Mouse (Mus musculus) megakaryocyte, embryonic 14.5 days (primary cell): ENCODE data around the gene Ldb2. TPM values are rescaled to one million over a fixed set of nuclear protein-coding genes. Genes with fewer than 3 reads are reported as not detected.

Experiments
- H3K27me3 ChIP-seq: replicated peaks from 2 replicates; pipeline ENCODE3; 2012; ENCODE audit warnings: inconsistent platforms
- H3K36me3 ChIP-seq: replicated peaks from 2 replicates; pipeline ENCODE3; 2012; ENCODE audit warnings: low read length, inconsistent platforms, mixed read lengths
- H3K4me1 ChIP-seq: 2 replicates; pipeline ENCODE4 v1.6.1; 2012; ENCODE audit warnings: inconsistent platforms
- H3K4me3 ChIP-seq: replicated peaks from 2 replicates; pipeline ENCODE3; 2012; ENCODE audit warnings: moderate library complexity, mild to moderate bottlenecking, inconsistent platforms
- H3K9me3 ChIP-seq: 2 replicates; pipeline ENCODE4 v1.6.1; 2012; ENCODE audit warnings: inconsistent platforms
- FLI1 ChIP-seq: IDR thresholded peaks from 2 replicates; pipeline ENCODE4 v1.6.1; 2012; ENCODE audit warnings: low read length, inconsistent platforms, mixed read lengths
- GATA1 ChIP-seq: IDR thresholded peaks from 3 replicates; pipeline ENCODE4 v1.6.1; 2012; ENCODE audit warnings: mixed read lengths, low read length, inconsistent platforms, borderline replicate concordance
- polyA plus RNA-seq: library from polyadenylated mRNA; stranded (reverse); fragments of >175 nt; gene quantifications from 2 replicates; pipeline ENCODE4 v1.2.3, GENCODE M21; 2012; ENCODE audit warnings: low replicate concordance; ENCODE audit not compliant: insufficient read depth

Ldb2 gene
- polyA plus RNA-seq, 1 experiment: not detected

DNA sequence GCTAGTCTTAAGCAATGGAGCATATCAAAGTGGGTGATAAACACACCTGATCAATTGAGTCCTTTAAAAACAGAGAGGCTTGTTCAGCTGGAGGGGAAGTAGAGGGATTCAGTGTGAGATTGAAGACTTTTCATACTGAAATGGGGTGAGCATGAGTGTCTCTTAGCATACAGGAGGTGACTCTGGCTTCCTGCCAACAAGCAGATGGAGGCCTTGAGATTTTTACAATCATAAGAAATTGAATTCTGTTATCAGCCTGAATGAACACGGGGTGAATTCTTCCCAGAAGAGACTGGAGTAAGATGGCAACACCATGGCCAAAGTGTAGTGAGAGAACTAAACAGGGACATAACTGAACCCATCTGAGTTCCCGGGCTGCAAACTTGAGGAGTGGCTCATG, 190.6 kb downstream of the Ldb2 start:
- Histone ChIP-seq H3K4me3 (no peak overlapping the region), H3K27me3 (no peaks in the 10 kb centered on the region), H3K9me3 (0 out of 2 replicates have a peak, but pooled peaks cover under 1% of the 10 kb centered on the region), H3K36me3 (no peaks in the 10 kb centered on the region), H3K4me1 (no peaks in the 10 kb centered on the region)
- TF ChIP-seq FLI1 (no peak), GATA1 (no peak)

DNA sequence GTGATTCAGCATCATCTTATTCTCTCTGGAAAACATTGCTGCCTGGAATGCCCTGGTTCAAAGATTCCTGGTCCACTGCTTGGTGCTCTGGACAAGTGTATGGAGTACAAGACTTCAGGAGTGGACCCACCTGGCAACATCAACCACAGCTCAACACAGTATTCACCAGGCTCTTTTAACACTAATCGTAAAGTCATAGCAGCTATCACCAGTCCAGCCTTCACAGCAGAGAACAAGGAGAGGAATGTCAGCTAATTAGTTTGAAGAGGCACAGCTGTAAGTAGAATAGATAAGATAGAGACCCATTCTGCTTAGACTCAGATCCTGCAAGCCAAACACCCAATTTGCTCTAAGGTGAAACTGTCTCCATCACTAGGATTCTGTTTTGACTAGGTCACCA, 198.1 kb downstream of the Ldb2 start:
- no peak overlapping the region for H3K4me3 ChIP-seq
- peaks cover 7% of the 10 kb centered on the region; the same call in 1 of the 2 replicates for H3K9me3 ChIP-seq
- TF ChIP-seq GATA1: no peak
- no peak for TF ChIP-seq FLI1
- H3K36me3 ChIP-seq: no peaks in the 10 kb centered on the region
- H3K4me1 ChIP-seq: no peaks in the 10 kb centered on the region
- H3K27me3 ChIP-seq: no peaks in the 10 kb centered on the region

DNA sequence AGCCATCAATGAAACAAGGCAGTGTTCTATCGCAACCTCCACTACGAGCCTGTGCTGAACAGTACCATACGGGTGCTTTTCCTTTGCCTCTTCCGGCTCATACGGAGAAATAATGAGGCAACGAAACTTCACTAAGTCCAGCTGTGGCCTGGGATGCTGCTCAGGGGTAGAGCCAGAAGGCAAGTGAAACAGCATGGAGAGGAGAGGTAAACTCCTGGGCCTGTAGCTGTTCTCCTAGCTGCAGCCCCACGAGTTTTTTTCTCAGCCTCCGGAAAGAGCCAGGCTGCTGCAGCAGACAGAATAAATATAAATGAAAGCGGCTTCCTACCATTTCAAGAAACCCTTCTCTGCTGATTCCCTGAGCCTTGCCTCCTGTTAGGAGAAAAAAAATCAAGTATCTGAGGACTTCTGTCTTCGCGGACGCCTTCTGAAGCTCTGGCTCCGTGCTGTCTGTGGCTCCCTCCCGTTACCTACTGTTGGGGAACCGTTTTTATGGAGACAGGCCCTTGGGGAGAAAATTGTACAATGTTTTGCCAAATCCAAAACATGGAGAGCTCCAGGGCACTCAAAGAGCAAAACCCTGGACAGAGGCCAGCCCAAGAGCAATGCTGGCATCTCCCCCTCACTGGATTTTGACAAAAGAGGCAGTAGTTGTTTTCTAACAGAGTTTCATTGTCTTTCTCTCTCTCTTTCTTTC, 205.8 kb downstream of the Ldb2 start:
- TF ChIP-seq GATA1 (no peak), FLI1 (no peak)
- H3K27me3 ChIP-seq: no peaks in the 10 kb centered on the region
- H3K4me3 ChIP-seq: no peak overlapping the region
- no peaks in the 10 kb centered on the region for H3K4me1 ChIP-seq
- peaks cover 7% of the 10 kb centered on the region for H3K9me3 ChIP-seq
- H3K36me3 ChIP-seq: no peaks in the 10 kb centered on the region

DNA sequence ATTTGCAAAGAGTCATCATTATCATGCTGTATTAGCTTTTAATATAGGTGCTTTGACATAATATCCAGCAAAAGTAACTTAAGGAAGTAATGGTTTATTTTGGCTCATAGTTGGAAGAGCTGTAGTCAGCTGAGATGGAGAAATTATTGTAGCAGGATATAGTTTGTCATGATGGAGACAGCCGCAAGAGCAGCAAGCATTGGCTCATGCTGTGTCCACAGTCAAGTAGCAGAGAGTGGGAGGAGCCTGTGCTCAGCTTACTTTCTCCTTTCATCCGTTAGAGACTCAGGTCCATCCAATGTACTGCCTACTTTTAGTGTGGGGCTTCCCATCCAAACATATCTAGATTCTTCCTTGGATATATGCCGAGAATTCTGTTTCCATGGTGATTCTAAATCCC, 208.7 kb downstream of the Ldb2 start:
- TF ChIP-seq FLI1 (no peak), GATA1 (no peak)

DNA sequence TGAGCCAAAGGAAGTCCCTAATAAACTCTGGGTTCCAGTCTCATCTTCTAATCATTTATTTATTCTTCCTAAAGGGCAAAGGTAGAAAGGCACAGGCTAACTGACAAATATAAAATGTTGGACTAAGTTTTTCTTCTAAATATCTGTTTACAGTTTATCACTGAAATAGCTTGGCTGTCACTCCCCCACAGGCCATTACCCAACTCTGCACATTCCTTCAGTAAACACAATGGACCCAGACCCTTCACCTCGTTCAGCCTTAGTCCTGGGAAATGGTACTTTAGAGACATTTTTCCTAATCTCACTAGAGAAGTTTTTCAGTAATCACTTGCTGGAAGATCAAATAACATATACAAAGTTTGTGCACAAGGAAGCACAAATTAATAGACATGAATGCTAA, 210.2 kb downstream of the Ldb2 start:
- TF ChIP-seq FLI1: no peak
- no peak for TF ChIP-seq GATA1
- H3K36me3 ChIP-seq: no peaks in the 10 kb centered on the region

More for the DNA sequence above, 208.7 kb downstream of the Ldb2 start:
- peaks cover 7% of the 10 kb centered on the region for H3K9me3 ChIP-seq
- no peak overlapping the region for H3K4me3 ChIP-seq
- no peaks in the 10 kb centered on the region for H3K4me1 ChIP-seq
- H3K36me3 ChIP-seq: no peaks in the 10 kb centered on the region
- no peaks in the 10 kb centered on the region for H3K27me3 ChIP-seq

DNA sequence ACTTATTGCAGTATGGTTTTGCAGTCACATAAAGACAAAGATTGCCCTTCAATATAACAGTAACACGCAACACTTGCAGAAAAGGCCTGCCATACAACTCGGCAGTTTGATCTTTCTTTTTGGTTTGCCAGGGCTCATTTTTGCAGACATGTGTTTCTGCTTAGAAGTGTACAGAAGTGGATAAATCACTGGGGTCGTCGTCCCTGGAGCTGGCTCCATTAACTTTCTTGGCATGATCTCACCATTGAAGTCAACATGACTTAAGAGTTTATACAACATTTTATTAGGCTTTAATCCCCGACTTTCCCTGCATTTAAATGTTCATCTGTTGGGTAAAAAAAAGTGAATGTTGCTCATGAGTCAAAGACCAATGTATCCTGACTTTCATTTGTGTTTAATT, 212.9 kb downstream of the Ldb2 start:
- Histone ChIP-seq H3K4me3 (no peak overlapping the region), H3K9me3 (0 out of 2 replicates have a peak, but pooled peaks cover 3% of the 10 kb centered on the region), H3K27me3 (no peaks in the 10 kb centered on the region), H3K4me1 (no peaks in the 10 kb centered on the region), H3K36me3 (no peaks in the 10 kb centered on the region)
- TF ChIP-seq GATA1 (no peak), FLI1 (no peak)

More for the DNA sequence above, 210.2 kb downstream of the Ldb2 start:
- no peaks in the 10 kb centered on the region for H3K4me1 ChIP-seq
- H3K9me3 ChIP-seq: 0 out of 2 replicates have a peak, but pooled peaks cover 5% of the 10 kb centered on the region
- H3K27me3 ChIP-seq: no peaks in the 10 kb centered on the region
- no peak overlapping the region for H3K4me3 ChIP-seq

DNA sequence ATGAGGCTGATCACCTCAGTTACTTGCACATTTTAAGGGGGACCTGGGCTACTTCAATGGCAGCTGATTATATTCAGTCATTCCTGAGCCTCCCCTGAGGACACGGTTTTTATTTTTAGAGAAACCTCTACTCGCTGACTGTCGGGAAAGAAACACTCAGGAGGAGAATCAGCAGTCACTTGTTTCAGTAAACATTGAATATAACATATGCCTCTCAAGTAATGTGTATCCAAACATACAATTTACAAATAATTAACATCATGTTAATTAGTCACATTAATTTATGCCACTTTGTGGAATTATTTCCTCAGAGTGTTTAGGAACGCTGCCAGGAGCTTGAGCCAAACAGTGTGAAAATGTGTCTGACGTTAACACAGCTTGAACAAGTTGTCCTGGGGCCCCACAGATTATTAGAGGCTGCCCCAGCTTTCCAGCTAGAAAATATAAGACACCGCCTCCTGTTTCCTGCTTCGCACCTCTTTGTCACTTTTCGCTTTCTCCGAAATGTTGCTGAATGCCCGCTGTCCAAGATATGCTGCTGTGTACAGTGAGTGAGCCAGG, 219.5 kb downstream of the Ldb2 start:
- H3K27me3 ChIP-seq: no peaks in the 10 kb centered on the region
- no peaks in the 10 kb centered on the region for H3K36me3 ChIP-seq
- H3K4me1 ChIP-seq: peaks cover 3% of the 10 kb centered on the region
- 0 out of 2 replicates have a peak, but pooled peaks cover 3% of the 10 kb centered on the region for H3K9me3 ChIP-seq
- H3K4me3 ChIP-seq: no peak overlapping the region
- TF ChIP-seq GATA1 (no peak), FLI1 (no peak)

DNA sequence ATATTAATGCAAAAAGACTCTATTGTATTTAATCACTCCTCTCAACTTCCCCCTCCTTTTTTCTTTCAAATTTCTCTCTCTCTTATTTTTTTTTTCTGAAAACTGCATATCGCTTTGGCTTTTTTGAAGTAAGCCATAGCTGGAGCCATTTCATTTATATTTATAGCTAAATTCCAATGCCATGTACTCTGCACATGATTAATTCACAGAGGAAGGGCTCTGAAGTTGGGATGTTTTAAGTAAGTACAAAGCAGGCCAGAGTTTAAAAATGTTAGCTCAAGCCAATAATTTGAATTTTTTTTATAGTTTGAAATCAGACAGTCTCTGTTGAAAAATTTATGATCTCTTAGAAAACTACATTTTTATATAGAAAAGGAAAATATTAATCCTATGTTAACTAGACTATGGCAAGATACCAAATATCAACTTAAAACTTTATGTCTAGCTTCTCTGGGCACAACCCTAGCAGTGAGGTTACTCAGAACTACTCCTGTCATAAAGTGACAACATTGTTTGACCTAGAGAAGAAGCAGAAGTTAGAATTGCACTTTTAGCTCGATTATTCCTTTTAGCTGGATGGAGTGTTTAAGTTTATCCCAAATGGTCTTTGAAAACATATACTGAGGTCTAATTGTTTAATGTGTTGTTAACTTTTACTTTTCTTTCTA, 222.7 kb downstream of the Ldb2 start:
- TF ChIP-seq FLI1 (no peak), GATA1 (no peak)
- no peaks in the 10 kb centered on the region for H3K36me3 ChIP-seq
- no peaks in the 10 kb centered on the region for H3K9me3 ChIP-seq
- H3K4me3 ChIP-seq: no peak overlapping the region
- no peaks in the 10 kb centered on the region for H3K27me3 ChIP-seq
- H3K4me1 ChIP-seq: peaks cover 3% of the 10 kb centered on the region

DNA sequence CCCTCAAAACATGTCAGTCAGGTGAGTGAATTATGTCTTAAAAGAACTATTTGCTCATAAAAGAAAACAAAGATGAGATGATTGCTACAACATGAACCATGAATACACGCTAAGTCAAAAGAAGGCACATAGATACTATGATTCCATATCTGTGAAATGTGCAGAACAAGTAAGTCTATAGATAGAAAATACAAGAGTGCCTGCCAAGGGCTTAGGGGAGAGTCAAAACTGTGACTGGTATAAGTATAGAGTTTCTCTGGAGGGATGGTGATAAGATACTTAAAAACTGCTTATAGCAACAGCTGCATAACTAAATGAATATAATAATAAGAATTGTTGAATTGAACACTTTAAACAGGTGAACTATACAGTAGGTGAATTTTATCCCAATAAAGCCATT, 224.8 kb downstream of the Ldb2 start:
- Histone ChIP-seq H3K4me1 (peaks cover 3% of the 10 kb centered on the region), H3K36me3 (no peaks in the 10 kb centered on the region), H3K9me3 (no peaks in the 10 kb centered on the region), H3K27me3 (no peaks in the 10 kb centered on the region), H3K4me3 (no peak overlapping the region)
- TF ChIP-seq FLI1 (no peak), GATA1 (no peak)
